Mouse (Mus musculus): ENCODE measurements at regions not wholly inside any gene's neighbourhood (a gene's known extent, or its start where the extent isn't known, plus 50 kb on each side); places are given as distances from the start of the nearest gene placed in this dataset.

GRCm38 (mm10) chr10:23052480-23053378 lies 232.8 kb upstream of the Tcf21 start:
- DNase-seq (ENCODE audit: low read depth, low spot score), result no peak

- DNase-seq (ENCODE audit: low read depth, low spot score), result no peak
Measured at GRCm38 (mm10) chr10:23044466-23044865, 224.5 kb upstream of the Tcf21 start.

- DNase-seq (ENCODE audit: low read depth, low spot score), result no peak
Measured at GRCm38 (mm10) chr10:23031491-23032126, 211.6 kb upstream of the Tcf21 start.

- DNase-seq (ENCODE audit: low read depth, low spot score), result no peak
Measured at GRCm38 (mm10) chr10:23027961-23028360, 208.0 kb upstream of the Tcf21 start.

GRCm38 (mm10) chr10:23017151-23017678 lies 197.2 kb upstream of the Tcf21 start:
- DNase-seq (ENCODE audit: low read depth, low spot score), result no peak

GRCm38 (mm10) chr10:23015935-23016694 lies 196.1 kb upstream of the Tcf21 start:
- no peak for DNase-seq (ENCODE audit: low read depth, low spot score)

- no peak for DNase-seq (ENCODE audit: low read depth, low spot score)
Measured at GRCm38 (mm10) chr10:23010715-23011114, 190.7 kb upstream of the Tcf21 start.

- no peak for DNase-seq (ENCODE audit: low read depth, low spot score)
Measured at GRCm38 (mm10) chr10:23010201-23010600, 190.2 kb upstream of the Tcf21 start.

GRCm38 (mm10) chr10:23004768-23005167 lies 184.8 kb upstream of the Tcf21 start:
- no peak for DNase-seq (ENCODE audit: low read depth, low spot score)

- DNase-seq (ENCODE audit: low read depth, low spot score), result no peak
Measured at GRCm38 (mm10) chr10:23003686-23004085, 183.7 kb upstream of the Tcf21 start.

- DNase-seq (ENCODE audit: low read depth, low spot score), result no peak
Measured at GRCm38 (mm10) chr10:22998561-22998960, 178.6 kb upstream of the Tcf21 start.

GRCm38 (mm10) chr10:22997571-22997970 lies 177.6 kb upstream of the Tcf21 start:
- DNase-seq (ENCODE audit: low read depth, low spot score), result no peak

GRCm38 (mm10) chr10:22993158-22993557 lies 173.2 kb upstream of the Tcf21 start:
- no peak for DNase-seq (ENCODE audit: low read depth, low spot score)

- DNase-seq (ENCODE audit: low read depth, low spot score), result no peak
Measured at GRCm38 (mm10) chr10:22981798-22982197, 161.8 kb upstream of the Tcf21 start.

- no peak for DNase-seq (ENCODE audit: low read depth, low spot score)
Measured at GRCm38 (mm10) chr10:22978442-22978841, 158.5 kb upstream of the Tcf21 start.

- DNase-seq (ENCODE audit: low read depth, low spot score), result no peak
Measured at GRCm38 (mm10) chr10:22956956-22957355, 137.0 kb upstream of the Tcf21 start.

GRCm38 (mm10) chr10:22953283-22953682 lies 133.3 kb upstream of the Tcf21 start:
- no peak for DNase-seq (ENCODE audit: low read depth, low spot score)

GRCm38 (mm10) chr10:22944247-22944646 lies 124.3 kb upstream of the Tcf21 start:
- no peak for DNase-seq (ENCODE audit: low read depth, low spot score)

GRCm38 (mm10) chr10:22927977-22928376 lies 108.0 kb upstream of the Tcf21 start:
- DNase-seq (ENCODE audit: low read depth, low spot score), result no peak

- no peak for DNase-seq (ENCODE audit: low read depth, low spot score)
Measured at GRCm38 (mm10) chr10:22926099-22926498, 106.1 kb upstream of the Tcf21 start.

GRCm38 (mm10) chr10:22921035-22921965 lies 101.3 kb upstream of the Tcf21 start:
- no peak for DNase-seq (ENCODE audit: low read depth, low spot score)
